Mouse (Mus musculus) hindbrain, embryonic 14.5 days (tissue): Measurements from ENCODE around the gene Zfp523. TPM values are rescaled to one million over a fixed set of nuclear protein-coding genes. Genes with fewer than 3 reads are reported as not detected.

Experiments
- ATAC-seq: fragments of 200-750 bp; cut with Nextera tagmentation; 2 replicates; pipeline ENCODE4 v1.8.0; 2017; ENCODE audit warnings: moderate number of reproducible peaks, mild to moderate bottlenecking, moderate TSS enrichment, moderate library complexity; ENCODE audit not compliant: low FRiP score
- DNase-seq: peaks from one replicate; pipeline ENCODE4 v3.0.0-alpha.2; 2015; ENCODE audit warnings: low spot score
- H3K27ac ChIP-seq: fragments of 300-500 bp; sonication (generic); 2 replicates; pipeline ENCODE4 v1.5.1; 2014; ENCODE audit warnings: mild to moderate bottlenecking, moderate library complexity
- H3K27me3 ChIP-seq: fragments of 300-500 bp; sonication (generic); 2 replicates; pipeline ENCODE4 v1.6.1; 2014; ENCODE audit warnings: mild to moderate bottlenecking, low read length, mixed read lengths; ENCODE audit not compliant: control insufficient read depth, insufficient read depth
- H3K36me3 ChIP-seq: fragments of 300-500 bp; sonication (generic); replicated peaks from 2 replicates; pipeline ENCODE4 v1.6.1; 2014; ENCODE audit not compliant: control insufficient read depth, insufficient read depth
- H3K4me1 ChIP-seq: fragments of 300-500 bp; sonication (generic); replicated peaks from 2 replicates; pipeline ENCODE4 v1.6.1; 2014; ENCODE audit warnings: antibody characterized with exemption, low read length, mixed read lengths; ENCODE audit not compliant: control insufficient read depth, insufficient read depth
- H3K4me2 ChIP-seq: fragments of 300-500 bp; sonication (generic); replicated peaks from 2 replicates; pipeline ENCODE4 v1.6.1; 2014; ENCODE audit warnings: mild to moderate bottlenecking, moderate library complexity
- H3K4me3 ChIP-seq: fragments of 300-500 bp; sonication (generic); replicated peaks from 2 replicates; pipeline ENCODE4 v1.5.1; 2014; ENCODE audit warnings: mild to moderate bottlenecking, low read length
- H3K9ac ChIP-seq: fragments of 300-500 bp; sonication (generic); 2 replicates; pipeline ENCODE4 v1.6.1; 2014
- H3K9me3 ChIP-seq: fragments of 300-500 bp; sonication (generic); 2 replicates; pipeline ENCODE4 v1.6.1; 2016; ENCODE audit warnings: low read length; ENCODE audit not compliant: control insufficient read depth
- WGBS: fragments of 180-500 bp; shearing (Covaris S2); extraction: QIAGEN DNeasy Blood & Tissue Kit; methylation state at CpG from one replicate; pipeline ENCODE4 v1.1.7; 2014; 5-methylcytosine and 5-hydroxymethylcytosine counted together
- polyA plus RNA-seq: library from polyadenylated mRNA; unstranded; fragments of >200 nt; fragmentation: Nextera tagmentation; extraction: Ambion mirVana; gene quantifications from 2 replicates; pipeline ENCODE4 v1.2.1, GENCODE M21; 2014

Zfp523 gene
- polyA plus RNA-seq, 1 experiment from 2014 or later = 40.9 TPM

- no peak for ATAC-seq
- DNase-seq = no peak
- H3K9ac ChIP-seq = no peak overlapping the region
These were observed 3.4 kb downstream of the Zfp523 start for GRCm38 (mm10) chr17:28180331-28180730.

GRCm38 (mm10) chr17:28180783-28181544 lies 4.0 kb downstream of the Zfp523 start:
- H3K4me2 ChIP-seq = no peak overlapping the region
- no peak overlapping the region for H3K4me3 ChIP-seq
- 0 out of 2 replicates have a peak, but pooled peaks cover 8% of the 10 kb centered on the region for H3K36me3 ChIP-seq
- ATAC-seq = no peak
- H3K4me1 ChIP-seq = peaks cover 20% of the 10 kb centered on the region
- H3K27ac ChIP-seq = no peak overlapping the region
- WGBS = 88% methylated on average over 15 of the region's 15 CpGs
- H3K9ac ChIP-seq = no peak overlapping the region
- no peak for DNase-seq
- no peaks in the 10 kb centered on the region for H3K27me3 ChIP-seq
- H3K9me3 ChIP-seq = no peaks in the 10 kb centered on the region

More at GRCm38 (mm10) chr17:28180331-28180730, 3.4 kb downstream of the Zfp523 start:
- 42% methylated on average over 4 of the region's 4 CpGs for WGBS
- peaks cover 25% of the 10 kb centered on the region for H3K4me1 ChIP-seq
- H3K4me2 ChIP-seq = no peak overlapping the region
- no peak overlapping the region for H3K27ac ChIP-seq
- no peaks in the 10 kb centered on the region for H3K27me3 ChIP-seq
- H3K4me3 ChIP-seq = no peak overlapping the region
- H3K36me3 ChIP-seq = 0 out of 2 replicates have a peak, but pooled peaks cover 8% of the 10 kb centered on the region
- no peaks in the 10 kb centered on the region for H3K9me3 ChIP-seq

GRCm38 (mm10) chr17:28184971-28185638 lies 8.2 kb downstream of the Zfp523 start:
- ATAC-seq = no peak
- Histone ChIP-seq H3K9ac (no peak overlapping the region), H3K4me1 (no peaks in the 10 kb centered on the region; the same call in 1 of the 2 replicates), H3K27me3 (no peaks in the 10 kb centered on the region), H3K27ac (no peak overlapping the region), H3K4me2 (no peak overlapping the region), H3K4me3 (no peak overlapping the region), H3K36me3 (peaks cover 13% of the 10 kb centered on the region), H3K9me3 (no peaks in the 10 kb centered on the region)
- DNase-seq = no peak
- 88% methylated on average over 7 of the region's 7 CpGs for WGBS

GRCm38 (mm10) chr17:28188313-28188712 lies 11.4 kb downstream of the Zfp523 start:
- no peaks in the 10 kb centered on the region for H3K4me1 ChIP-seq
- no peak overlapping the region for H3K4me3 ChIP-seq
- DNase-seq (no peak), ATAC-seq (no peak)
- H3K9ac ChIP-seq = no peak overlapping the region
- no peaks in the 10 kb centered on the region for H3K9me3 ChIP-seq
- 88% methylated on average over 5 of the region's 5 CpGs for WGBS
- H3K27ac ChIP-seq = no peak overlapping the region
- H3K27me3 ChIP-seq = no peaks in the 10 kb centered on the region
- no peak overlapping the region for H3K4me2 ChIP-seq
- peaks cover 42% of the 10 kb centered on the region for H3K36me3 ChIP-seq

GRCm38 (mm10) chr17:28192754-28193153 lies 15.8 kb downstream of the Zfp523 start:
- Histone ChIP-seq H3K27me3 (no peaks in the 10 kb centered on the region), H3K9me3 (no peaks in the 10 kb centered on the region), H3K9ac (no peak overlapping the region), H3K4me2 (no peak overlapping the region), H3K4me3 (no peak overlapping the region), H3K27ac (no peak overlapping the region), H3K4me1 (no peaks in the 10 kb centered on the region), H3K36me3 (peaks cover 61% of the 10 kb centered on the region)
- no peak for DNase-seq
- no peak for ATAC-seq
- WGBS = 68% methylated on average over 1 of the region's 1 CpGs

- DNase-seq (no peak), ATAC-seq (no peak)
- H3K4me1 ChIP-seq = no peaks in the 10 kb centered on the region
- H3K27ac ChIP-seq = no peak overlapping the region
- peaks cover 69% of the 10 kb centered on the region for H3K36me3 ChIP-seq
- 95% methylated on average over 3 of the region's 3 CpGs for WGBS
- H3K9me3 ChIP-seq = no peaks in the 10 kb centered on the region
- H3K4me2 ChIP-seq = no peak overlapping the region
- H3K27me3 ChIP-seq = no peaks in the 10 kb centered on the region
- H3K9ac ChIP-seq = no peak overlapping the region
- no peak overlapping the region for H3K4me3 ChIP-seq
These were observed 16.6 kb downstream of the Zfp523 start for GRCm38 (mm10) chr17:28193559-28193958.

GRCm38 (mm10) chr17:28195033-28195432 lies 18.1 kb downstream of the Zfp523 start:
- 97% methylated on average over 10 of the region's 10 CpGs for WGBS
- no peak overlapping the region for H3K4me2 ChIP-seq
- no peaks in the 10 kb centered on the region for H3K4me1 ChIP-seq
- ATAC-seq (no peak), DNase-seq (no peak)
- peaks cover 78% of the 10 kb centered on the region for H3K36me3 ChIP-seq
- H3K4me3 ChIP-seq = no peak overlapping the region
- H3K27ac ChIP-seq = no peak overlapping the region
- H3K9me3 ChIP-seq = no peaks in the 10 kb centered on the region
- H3K9ac ChIP-seq = no peak overlapping the region
- H3K27me3 ChIP-seq = no peaks in the 10 kb centered on the region

- H3K27ac ChIP-seq = no peak overlapping the region
- no peak for DNase-seq
- no peak overlapping the region for H3K4me2 ChIP-seq
- H3K9ac ChIP-seq = no peak overlapping the region
- H3K4me1 ChIP-seq = no peaks in the 10 kb centered on the region
- ATAC-seq = no peak
- no peaks in the 10 kb centered on the region for H3K27me3 ChIP-seq
- 70% methylated on average over 18 of the region's 18 CpGs for WGBS
- H3K36me3 ChIP-seq = peaks cover 78% of the 10 kb centered on the region
- H3K4me3 ChIP-seq = no peak overlapping the region
- no peaks in the 10 kb centered on the region for H3K9me3 ChIP-seq
These were observed 20.7 kb downstream of the Zfp523 start for GRCm38 (mm10) chr17:28197646-28198045.

- ATAC-seq (no peak), DNase-seq (no peak)
- no peaks in the 10 kb centered on the region for H3K27me3 ChIP-seq
- H3K27ac ChIP-seq = no peak overlapping the region
- H3K4me1 ChIP-seq = no peaks in the 10 kb centered on the region
- H3K4me2 ChIP-seq = no peak overlapping the region
- WGBS = 83% methylated on average over 14 of the region's 14 CpGs
- H3K4me3 ChIP-seq = no peak overlapping the region
- peaks cover 61% of the 10 kb centered on the region for H3K36me3 ChIP-seq
- H3K9ac ChIP-seq = no peak overlapping the region
- no peaks in the 10 kb centered on the region for H3K9me3 ChIP-seq
These were observed 25.1 kb downstream of the Zfp523 start for GRCm38 (mm10) chr17:28201982-28202381.
